Mouse (Mus musculus): ENCODE measurements around the gene Insr.

DNA sequence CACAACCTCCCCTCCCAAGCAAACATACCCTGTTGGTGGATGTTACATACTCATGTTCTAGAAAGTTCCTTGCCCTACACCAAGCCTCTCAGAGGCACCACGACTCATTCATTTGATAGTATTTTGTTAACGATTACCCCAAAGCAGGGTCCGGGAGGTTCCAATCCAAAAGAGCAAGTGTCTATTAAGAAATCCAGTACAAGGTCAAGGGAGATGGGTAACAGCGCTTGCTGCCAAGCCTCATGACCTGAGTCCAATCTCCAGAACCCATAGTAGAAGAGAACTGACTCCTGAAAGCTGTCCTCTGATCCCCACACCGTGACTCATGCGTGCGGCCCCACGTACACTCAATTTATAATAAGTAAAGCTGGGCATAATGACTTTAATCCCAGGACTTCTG is 3.4 kb downstream of the Insr start:
- TF ChIP-seq CTCF (conservative IDR thresholded peaks at IDR 0.05 in 1 of 2, IDR thresholded peaks at IDR 0.05 in 1 of 2; ENCODE audit: low read depth in 2 of 2, low read length in 2 of 2) (no peak), EP300 (IDR thresholded peaks at IDR 0.05; ENCODE audit: low read length) (no peak), ZNF384 (IDR thresholded peaks at IDR 0.05; ENCODE audit: low read depth, low read length) (no peak), ELF1 (IDR thresholded peaks at IDR 0.05; ENCODE audit: low read depth, low read length) (no peak), USF1 (IDR thresholded peaks at IDR 0.05; ENCODE audit: low read depth, low read length) (no peak), MAX (IDR thresholded peaks at IDR 0.05; ENCODE audit: low read length) (no peak), RCOR1 (conservative IDR thresholded peaks at IDR 0.05; ENCODE audit: low read depth, low read length) (no peak), GABPA (IDR thresholded peaks at IDR 0.05; ENCODE audit: insufficient replicate concordance, low read depth, low read length) (no peak), MXI1 (IDR thresholded peaks at IDR 0.05; ENCODE audit: low read depth, low read length) (no peak)

Measured in CH12.LX (cell line).